Mouse (Mus musculus) midbrain, postnatal 0 days (tissue): ENCODE results near the gene Khdrbs1. TPM values are rescaled to one million over a fixed set of nuclear protein-coding genes. Genes with fewer than 3 reads are reported as not detected.

Experiments
- ATAC-seq: fragments of 200-750 bp; cut with Nextera tagmentation; 2 replicates; pipeline ENCODE4 v1.8.0; 2017; ENCODE audit warnings: moderate number of reproducible peaks, mild to moderate bottlenecking, moderate TSS enrichment, moderate library complexity; ENCODE audit not compliant: low FRiP score
- DNase-seq: peaks from one replicate; pipeline ENCODE4 v3.0.0-alpha.2; 2015; ENCODE audit warnings: low spot score
- H3K27ac ChIP-seq: fragments of 300-500 bp; sonication (generic); 2 replicates; pipeline ENCODE4 v1.5.1; 2014; ENCODE audit warnings: low read depth, mild to moderate bottlenecking, low read length, mixed read lengths
- H3K27me3 ChIP-seq: fragments of 300-500 bp; sonication (generic); 2 replicates; pipeline ENCODE4 v1.6.1; 2014; ENCODE audit warnings: low read length, control low read depth, mixed read lengths; ENCODE audit not compliant: insufficient read depth
- H3K36me3 ChIP-seq: fragments of 300-500 bp; sonication (generic); 2 replicates; pipeline ENCODE4 v1.6.1; 2014; ENCODE audit warnings: low read length, control low read depth, mixed read lengths; ENCODE audit not compliant: insufficient read depth
- H3K4me1 ChIP-seq: fragments of 300-500 bp; sonication (generic); 2 replicates; pipeline ENCODE4 v1.6.1; 2014; ENCODE audit warnings: mild to moderate bottlenecking, control low read depth, antibody characterized with exemption, low read length, mixed read lengths; ENCODE audit not compliant: insufficient read depth
- H3K4me2 ChIP-seq: fragments of 300-500 bp; sonication (generic); 2 replicates; pipeline ENCODE4 v1.6.1; 2014; ENCODE audit warnings: low read depth, mild to moderate bottlenecking, low read length, mixed read lengths; ENCODE audit not compliant: poor library complexity, severe bottlenecking
- H3K4me3 ChIP-seq: fragments of 300-500 bp; sonication (generic); 2 replicates; pipeline ENCODE4 v1.5.1; 2014; ENCODE audit warnings: low read depth, mild to moderate bottlenecking, low read length, moderate library complexity
- H3K9ac ChIP-seq: fragments of 300-500 bp; sonication (generic); replicated peaks from 2 replicates; pipeline ENCODE4 v1.6.1; 2014; ENCODE audit warnings: mild to moderate bottlenecking, low read length, moderate library complexity, mixed read lengths; ENCODE audit not compliant: poor library complexity, severe bottlenecking
- H3K9me3 ChIP-seq: fragments of 300-500 bp; sonication (generic); 2 replicates; pipeline ENCODE4 v1.6.1; 2016; ENCODE audit warnings: low read length, control low read depth
- CTCF ChIP-seq: IDR thresholded peaks from 2 replicates; pipeline ENCODE4 v1.5.1; 2016; ENCODE audit warnings: antibody characterized with exemption, mild to moderate bottlenecking
- WGBS: fragments of 180-500 bp; shearing (Covaris S2); extraction: QIAGEN DNeasy Blood & Tissue Kit; methylation state at CpG from one replicate; pipeline ENCODE4 v1.1.7; 2014; 5-methylcytosine and 5-hydroxymethylcytosine counted together
- polyA plus RNA-seq: library from polyadenylated mRNA; unstranded; fragments of >200 nt; fragmentation: Nextera tagmentation; extraction: Ambion mirVana; gene quantifications from 2 replicates; pipeline ENCODE4 v1.2.1, GENCODE M21; 2015
- total RNA-seq: library from RNA; depleted of rRNA; stranded (reverse); fragments of >200 nt; gene quantifications from 2 replicates; pipeline ENCODE4 v1.2.3, GENCODE M21; 2014

Gene Khdrbs1
- total and polyA plus RNA-seq, 2 experiments from 2014 or later, result 80.8 to 87.2 TPM

GRCm38 (mm10) chr4:129746591-129746990, 4.5 kb upstream of the Khdrbs1 start:
- DNase-seq (no peak), ATAC-seq (no peak)
- Histone ChIP-seq H3K9me3 (no peaks in the 10 kb centered on the region), H3K27ac (no peak overlapping the region), H3K4me2 (no peak overlapping the region), H3K27me3 (no peaks in the 10 kb centered on the region), H3K4me3 (no peak overlapping the region), H3K36me3 (no peaks in the 10 kb centered on the region), H3K9ac (no peak overlapping the region), H3K4me1 (peaks cover 3% of the 10 kb centered on the region; the same call in 1 of the 2 replicates)
- 73% methylated on average over 3 of the region's 3 CpGs for WGBS
- TF ChIP-seq CTCF, result no peak

GRCm38 (mm10) chr4:129746106-129746505, 4.0 kb upstream of the Khdrbs1 start:
- no peaks in the 10 kb centered on the region for H3K9me3 ChIP-seq
- DNase-seq (no peak), ATAC-seq (no peak)
- WGBS, result 57% methylated on average over 1 of the region's 1 CpGs
- no peak overlapping the region for H3K4me2 ChIP-seq
- no peaks in the 10 kb centered on the region for H3K27me3 ChIP-seq
- no peak for TF ChIP-seq CTCF
- H3K9ac ChIP-seq, result no peak overlapping the region
- H3K4me1 ChIP-seq, result peaks cover 3% of the 10 kb centered on the region; the same call in 1 of the 2 replicates
- H3K36me3 ChIP-seq, result no peaks in the 10 kb centered on the region
- H3K27ac ChIP-seq, result no peak overlapping the region
- H3K4me3 ChIP-seq, result no peak overlapping the region

- no peak for DNase-seq
- peaks cover 3% of the 10 kb centered on the region; the same call in 1 of the 2 replicates for H3K4me1 ChIP-seq
Measured at GRCm38 (mm10) chr4:129743494-129743893, 1.4 kb upstream of the Khdrbs1 start.

GRCm38 (mm10) chr4:129743010-129743390, 897 bp upstream of the Khdrbs1 start:
- ATAC-seq (no peak), DNase-seq (peak; percentile 9)
- H3K9ac ChIP-seq, result peak overlapping the region; percentile 93
- no peaks in the 10 kb centered on the region for H3K27me3 ChIP-seq
- H3K4me3 ChIP-seq, result peak overlapping the region; percentile 100
- H3K4me1 ChIP-seq, result peaks cover 3% of the 10 kb centered on the region; the same call in 1 of the 2 replicates
- H3K9me3 ChIP-seq, result no peaks in the 10 kb centered on the region
- H3K27ac ChIP-seq, result peak overlapping the region; percentile 99
- H3K4me2 ChIP-seq, result peak overlapping the region; percentile 61
- H3K36me3 ChIP-seq, result no peaks in the 10 kb centered on the region
- no peak for TF ChIP-seq CTCF
- WGBS, result 4% methylated on average over 7 of the region's 7 CpGs

More at GRCm38 (mm10) chr4:129743494-129743893, 1.4 kb upstream of the Khdrbs1 start:
- no peak for TF ChIP-seq CTCF
- no peaks in the 10 kb centered on the region for H3K9me3 ChIP-seq
- peak overlapping the region; percentile 61 for H3K4me2 ChIP-seq
- no peaks in the 10 kb centered on the region for H3K27me3 ChIP-seq
- peak overlapping the region; percentile 100; the same call in 1 of the 2 replicates for H3K4me3 ChIP-seq
- no peak for ATAC-seq
- H3K27ac ChIP-seq, result peak overlapping the region; percentile 99
- peak overlapping the region; percentile 93; the same call in 1 of the 2 replicates for H3K9ac ChIP-seq
- 40% methylated on average over 2 of the region's 2 CpGs for WGBS
- H3K36me3 ChIP-seq, result no peaks in the 10 kb centered on the region

GRCm38 (mm10) chr4:129741974-129742231, 200 bp downstream of the Khdrbs1 start:
- no peaks in the 10 kb centered on the region for H3K27me3 ChIP-seq
- H3K4me3 ChIP-seq, result peak overlapping the region; percentile 100
- TF ChIP-seq CTCF, result no peak
- ATAC-seq (peak; percentile 67), DNase-seq (no peak)
- peak overlapping the region; percentile 67 for H3K4me2 ChIP-seq
- peak overlapping the region; percentile 99 for H3K27ac ChIP-seq
- H3K36me3 ChIP-seq, result no peaks in the 10 kb centered on the region
- peak overlapping the region; percentile 99 for H3K9ac ChIP-seq
- peaks cover 3% of the 10 kb centered on the region; the same call in 1 of the 2 replicates for H3K4me1 ChIP-seq
- no peaks in the 10 kb centered on the region for H3K9me3 ChIP-seq
- WGBS, result under 1% methylated on average over 33 of the region's 34 CpGs

GRCm38 (mm10) chr4:129741251-129741973, 691 bp downstream of the Khdrbs1 start:
- WGBS, result under 1% methylated on average over 62 of the region's 62 CpGs
- H3K4me1 ChIP-seq, result peaks cover 3% of the 10 kb centered on the region; the same call in 1 of the 2 replicates
- H3K36me3 ChIP-seq, result no peaks in the 10 kb centered on the region
- ATAC-seq (peak; percentile 1; the same call in 1 of the 2 replicates), DNase-seq (peak; percentile 34)
- no peaks in the 10 kb centered on the region for H3K27me3 ChIP-seq
- H3K9ac ChIP-seq, result peak overlapping the region; percentile 99
- H3K9me3 ChIP-seq, result no peaks in the 10 kb centered on the region
- no peak for TF ChIP-seq CTCF
- peak overlapping the region; percentile 100 for H3K4me3 ChIP-seq
- peak overlapping the region; percentile 99 for H3K27ac ChIP-seq
- peak overlapping the region; percentile 67 for H3K4me2 ChIP-seq
